Mouse (Mus musculus): ENCODE data around the gene Ccdc63.
"Not testable (repeated sequence)": the region's sequence is repeated elsewhere in the genome, so short reads cannot be mapped to it uniquely, and the experiment has no call there.

The Ccdc63 gene

DNA sequence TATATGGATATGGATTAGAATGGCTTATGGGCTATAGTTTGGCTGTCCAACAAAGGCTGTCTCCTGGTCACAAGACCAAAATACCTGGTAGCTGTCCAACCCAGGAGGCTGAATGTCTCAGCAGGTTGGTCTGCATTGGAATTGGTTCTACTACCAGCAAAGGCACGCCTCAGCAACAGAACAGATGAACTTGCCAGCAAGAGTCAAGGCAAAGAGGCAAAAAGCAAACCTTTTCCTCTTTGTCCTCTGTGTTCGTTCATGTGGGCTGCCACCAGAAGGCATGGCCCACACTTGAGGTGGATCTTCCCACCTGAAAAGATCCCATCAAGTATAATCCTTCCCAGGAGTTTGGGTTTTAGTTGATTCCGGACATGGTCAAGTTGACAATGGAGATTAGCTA is at the start of gene Ccdc63:
Gene Ccdc63, minus strand, starts transcription at position 101 of the 400 bp plus-strand sequence.
- DNase-seq, result no peak

DNA sequence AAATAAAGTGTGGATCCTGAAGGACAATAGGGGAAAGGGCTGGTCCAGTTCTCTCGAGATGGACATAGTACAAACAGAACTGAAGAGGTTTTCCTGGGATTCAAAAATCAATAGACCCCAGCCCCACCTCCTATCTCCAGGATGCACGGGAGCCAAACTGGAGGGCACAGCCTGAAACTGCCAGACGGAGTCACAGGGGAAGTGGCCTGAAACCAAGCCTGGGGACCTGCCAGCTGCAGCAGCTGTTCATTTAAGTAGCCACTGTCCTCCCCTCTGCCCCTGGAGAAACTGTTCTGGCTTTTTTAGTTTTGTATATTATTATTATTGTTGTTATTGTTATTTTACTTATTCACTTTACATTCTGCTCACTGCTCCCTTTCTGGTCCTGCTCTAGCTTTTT is 48.5 kb upstream of the Ccdc63 start:
- peak; percentile 83 for DNase-seq

DNA sequence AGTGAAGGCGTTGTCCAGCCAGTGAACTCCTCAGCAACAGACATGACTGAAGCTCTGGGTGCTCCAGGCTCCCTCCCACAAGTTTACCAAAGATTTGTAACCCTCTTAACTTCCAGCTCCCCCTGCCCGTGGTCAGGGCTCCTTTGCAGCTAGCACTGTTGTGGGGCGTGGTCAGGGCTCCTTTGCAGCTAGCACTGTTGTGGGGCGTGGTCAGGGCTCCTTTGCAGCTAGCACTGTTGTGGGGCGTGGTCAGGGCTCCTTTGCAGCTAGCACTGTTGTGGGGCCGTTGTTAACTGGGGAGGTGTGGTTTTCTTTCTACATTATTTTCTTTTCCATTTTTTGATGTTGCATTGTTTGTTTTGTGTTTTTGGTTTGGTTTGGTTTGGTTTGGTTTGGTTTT is 44.2 kb upstream of the Ccdc63 start:
- not testable (repeated sequence) for DNase-seq

DNA sequence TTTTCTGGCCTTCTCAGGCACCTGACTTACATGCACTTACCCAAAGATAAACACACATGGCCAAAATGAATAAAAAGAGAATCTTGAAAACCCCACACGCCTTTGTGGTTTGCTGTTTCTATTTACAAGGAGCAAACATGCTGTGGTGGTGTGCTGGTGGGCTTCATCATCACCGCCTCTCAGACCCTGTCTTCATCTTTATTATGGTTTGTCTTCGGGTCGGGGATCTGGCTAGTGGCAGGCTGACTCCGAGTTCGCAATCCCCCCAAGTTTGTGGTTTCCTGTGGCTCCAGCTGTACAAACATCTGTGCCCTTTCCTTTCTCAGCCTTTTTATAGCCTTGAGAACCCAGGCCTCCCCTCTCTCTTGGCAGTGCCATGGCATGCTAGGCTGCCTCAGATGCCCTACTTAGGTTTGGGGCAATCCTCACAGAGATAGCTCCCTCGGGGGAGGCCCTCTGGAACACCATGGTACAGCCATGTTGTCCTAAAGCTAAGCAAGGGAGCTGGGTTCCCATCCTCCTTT is 43.7 kb upstream of the Ccdc63 start:
- no peak for DNase-seq

DNA sequence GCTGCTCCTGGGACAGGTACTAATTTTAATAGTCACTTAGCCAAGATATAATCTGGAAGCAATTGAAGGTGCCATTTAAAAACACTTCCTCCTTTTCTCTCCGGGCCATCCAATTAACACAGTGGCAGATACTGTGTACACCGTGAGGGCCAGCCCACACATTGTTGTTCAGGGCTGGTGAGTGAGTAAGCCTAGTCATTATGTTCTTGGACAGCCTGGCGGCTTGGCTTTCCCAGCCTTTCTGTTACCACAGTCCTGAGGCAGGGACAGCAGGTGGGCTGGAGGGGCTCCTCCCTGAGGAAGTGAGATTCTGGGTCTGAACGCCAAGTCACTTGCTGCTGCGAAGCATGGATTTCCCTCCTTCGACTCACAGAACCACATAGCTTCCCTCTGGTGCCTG is 39.0 kb upstream of the Ccdc63 start:
- DNase-seq, result no peak

DNA sequence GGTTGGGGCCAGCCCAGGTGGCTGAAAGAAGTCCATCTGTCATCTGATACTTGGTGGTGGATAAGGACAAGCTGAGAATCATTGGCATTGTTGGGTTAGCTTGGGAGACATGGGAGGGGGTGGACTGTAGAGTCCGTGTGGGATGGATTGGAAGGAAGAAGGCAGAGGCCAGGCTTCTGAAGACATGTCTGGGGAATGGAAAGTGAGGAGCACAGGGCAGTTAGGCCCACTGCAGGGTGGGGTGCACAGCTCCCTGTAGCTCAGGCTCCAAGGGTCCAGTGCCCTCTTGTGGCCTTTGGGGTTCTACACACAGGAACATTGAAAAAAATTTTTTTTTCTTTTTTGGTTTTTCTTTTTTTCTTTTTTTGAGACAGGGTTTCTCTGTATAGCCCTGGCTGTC is 35.8 kb upstream of the Ccdc63 start:
- peak; percentile 95 for DNase-seq

DNA sequence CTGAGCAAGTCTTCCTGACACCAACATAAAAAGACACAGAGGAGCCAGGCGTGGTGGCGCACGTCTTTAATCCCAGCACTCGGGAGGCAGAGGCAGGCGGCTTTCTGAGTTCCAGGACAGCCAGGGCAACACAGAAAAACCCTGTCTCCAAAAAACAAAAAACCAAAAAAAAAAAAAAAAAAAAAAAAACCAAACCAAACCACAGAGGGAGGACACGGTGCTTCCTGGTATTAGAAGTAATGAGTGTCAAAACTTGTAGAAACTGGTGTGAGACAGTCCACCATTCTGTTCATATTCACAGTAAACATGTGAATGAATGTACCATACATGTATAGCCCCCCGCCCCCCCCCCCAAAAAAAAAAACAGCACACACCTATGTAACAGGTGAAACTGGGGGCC is 35.3 kb upstream of the Ccdc63 start:
- no peak for DNase-seq

DNA sequence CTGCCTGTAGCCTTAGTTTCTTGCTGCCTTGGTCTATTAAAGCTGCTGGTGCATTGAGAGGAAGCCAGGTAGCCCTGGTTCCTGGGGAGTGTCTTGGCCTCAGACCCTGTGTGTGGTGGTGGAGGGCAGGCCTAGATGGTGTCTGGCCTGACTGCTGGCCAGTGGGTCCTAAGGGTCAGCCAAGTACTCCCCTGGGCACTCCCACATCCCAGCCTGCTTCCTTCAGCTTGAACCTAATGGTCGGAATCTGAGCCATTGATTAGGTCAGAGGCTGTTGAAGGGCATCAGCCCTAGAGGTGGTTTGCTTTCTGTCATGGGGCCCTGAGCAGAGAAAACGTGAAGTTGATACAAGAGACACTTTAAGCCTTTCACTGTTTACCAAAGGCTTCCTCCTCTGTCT is 34.8 kb upstream of the Ccdc63 start:
- peak; percentile 94 for DNase-seq

DNA sequence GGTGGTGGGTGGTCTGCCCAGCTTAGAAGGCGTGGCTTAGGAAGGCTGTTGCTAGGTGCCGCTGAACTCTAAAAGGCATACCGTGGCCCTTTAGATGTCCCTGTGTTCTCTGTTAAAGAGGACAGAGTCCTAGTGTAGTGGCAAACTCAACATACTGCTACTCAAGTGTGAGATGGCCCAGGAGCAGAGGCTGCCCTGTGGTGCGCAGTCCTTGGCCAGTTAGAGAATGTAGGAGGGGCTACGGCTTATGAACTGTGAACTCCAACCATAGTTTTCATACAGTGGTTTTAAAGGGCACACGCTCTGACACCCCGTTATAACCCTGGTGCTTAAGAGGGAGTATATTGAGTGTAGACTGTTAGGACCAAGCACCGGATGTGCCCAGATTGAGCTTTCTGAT is 30.4 kb upstream of the Ccdc63 start:
- DNase-seq, result no peak

DNA sequence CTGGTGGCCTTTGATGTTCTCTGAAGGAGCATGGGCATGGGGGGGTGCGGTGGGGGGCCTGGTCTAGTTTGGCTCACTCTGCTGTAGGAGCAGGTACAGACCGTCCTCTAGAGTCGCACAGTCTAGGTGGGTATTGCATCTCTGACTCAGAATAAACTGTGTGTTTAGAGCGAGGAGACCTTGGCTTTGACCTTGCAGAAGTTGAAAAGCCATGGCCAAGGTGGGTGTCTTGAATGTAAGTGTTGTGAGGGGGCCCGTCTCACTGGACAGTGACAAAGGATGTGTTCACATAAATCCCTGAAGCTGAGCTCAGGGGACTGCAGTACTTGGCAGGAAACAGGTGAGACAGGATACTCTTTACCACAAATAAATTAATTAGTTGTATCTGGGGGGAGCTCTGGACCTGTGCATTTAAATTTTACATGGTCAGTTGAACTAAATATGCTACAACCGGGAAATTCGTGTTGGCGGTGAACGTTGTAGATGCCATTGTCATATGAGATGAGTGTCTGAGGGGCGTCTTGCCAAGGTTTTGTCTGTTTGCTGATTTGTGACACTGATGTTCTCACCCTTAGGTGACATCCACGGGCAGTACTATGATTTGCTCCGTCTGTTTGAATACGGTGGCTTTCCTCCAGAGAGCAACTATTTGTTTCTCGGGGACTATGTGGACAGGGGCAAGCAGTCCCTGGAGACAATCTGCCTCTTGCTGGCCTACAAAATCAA is 27.9 kb upstream of the Ccdc63 start:
- no peak for DNase-seq

DNA sequence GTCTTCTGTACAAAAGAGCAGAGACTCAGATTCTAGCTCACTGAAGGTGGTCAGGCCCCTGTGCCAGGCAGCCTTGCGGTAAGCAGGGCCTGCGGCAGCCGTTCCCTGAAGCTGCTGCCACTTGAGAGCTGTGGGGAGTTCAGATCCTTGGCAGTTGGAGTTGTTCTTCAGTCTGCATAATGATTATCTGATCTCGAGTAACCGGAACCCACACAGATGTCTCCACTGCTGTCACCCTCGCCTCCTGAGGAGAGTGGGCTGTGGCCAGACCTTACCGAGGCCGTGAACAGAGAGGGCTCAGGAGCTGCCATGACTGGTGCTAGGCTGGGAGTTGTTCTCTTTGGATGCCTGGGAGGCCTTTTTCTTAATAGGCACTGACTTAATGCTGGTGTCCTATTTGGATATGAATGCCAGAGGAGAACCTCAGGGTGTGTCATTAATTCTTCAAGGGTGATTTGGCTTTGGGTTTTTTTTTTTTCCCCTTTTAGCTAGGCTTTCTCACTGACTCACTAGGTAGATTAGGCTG is 26.1 kb upstream of the Ccdc63 start:
- DNase-seq, result no peak

DNA sequence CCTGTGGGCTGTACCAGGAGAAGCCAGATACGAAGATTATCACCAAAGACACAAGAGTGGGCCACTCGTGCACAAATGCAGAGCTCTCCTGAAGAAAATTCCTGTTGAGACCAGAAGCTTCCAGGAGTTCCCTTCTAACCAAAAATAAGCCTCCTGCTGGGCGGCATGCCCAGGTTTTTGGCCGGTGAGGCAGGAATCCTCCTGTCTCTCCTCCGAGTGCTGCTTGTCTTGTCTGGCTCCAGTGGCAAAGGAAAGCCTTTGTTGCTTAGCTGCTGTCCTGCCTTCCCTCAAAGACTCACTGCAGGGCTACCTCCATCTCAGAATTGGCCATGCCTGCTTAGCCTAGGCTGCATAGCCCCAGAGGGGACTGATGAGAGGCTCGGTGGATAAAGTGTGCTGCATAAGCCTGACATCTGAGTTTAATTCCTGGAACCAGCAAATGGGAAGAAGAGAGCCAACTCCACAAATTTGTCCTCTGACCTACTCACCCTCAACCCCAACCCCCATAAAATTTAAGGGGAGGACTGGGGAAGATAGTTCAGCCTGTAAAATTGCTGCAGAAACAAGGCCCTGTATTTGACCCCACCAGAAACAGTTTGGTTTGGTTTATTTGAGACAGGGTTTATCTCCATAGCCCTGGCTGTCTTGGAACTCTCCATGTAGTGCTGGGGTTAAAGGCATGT is 24.8 kb upstream of the Ccdc63 start:
- no peak for DNase-seq

DNA sequence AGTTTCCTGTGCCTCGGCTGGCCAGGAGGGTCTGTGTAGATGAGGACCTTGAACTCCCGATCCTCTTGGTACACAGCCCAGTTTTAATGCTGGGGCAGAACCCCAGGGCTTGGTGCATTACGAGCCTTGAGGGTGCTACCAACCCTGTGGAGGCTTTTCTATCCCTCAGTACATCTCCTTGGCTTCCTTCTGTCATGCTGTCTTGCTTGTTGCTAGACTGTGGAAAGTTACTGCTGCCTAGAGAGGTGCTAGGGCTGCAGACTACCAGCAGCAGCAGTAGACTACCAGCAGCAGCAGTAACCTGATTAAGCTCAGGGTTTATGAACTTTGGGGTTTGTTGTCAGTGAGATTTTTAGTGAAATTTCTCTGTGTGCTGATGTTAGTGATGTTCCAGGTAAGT is 23.4 kb upstream of the Ccdc63 start:
- DNase-seq, result no peak

DNA sequence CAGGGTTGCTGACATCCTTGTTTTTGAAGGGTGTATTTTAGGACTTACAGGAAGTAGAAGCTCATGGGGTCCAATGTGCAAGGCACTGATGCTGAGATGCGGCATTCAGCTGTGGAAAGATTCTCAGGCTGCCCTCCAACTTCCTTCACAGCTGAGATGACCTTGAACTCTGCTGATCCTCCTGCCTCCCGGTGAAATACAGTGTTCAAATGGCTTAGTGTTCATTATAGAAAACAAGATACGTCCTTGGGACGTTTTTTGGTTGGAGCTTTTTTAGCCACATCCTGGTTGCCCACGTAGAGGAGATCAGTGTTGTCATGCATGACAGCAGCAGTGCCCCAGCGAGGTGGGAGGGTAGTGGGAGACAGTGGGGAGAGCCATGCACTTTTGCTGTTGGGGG is 22.6 kb upstream of the Ccdc63 start:
- DNase-seq, result peak; percentile 93

DNA sequence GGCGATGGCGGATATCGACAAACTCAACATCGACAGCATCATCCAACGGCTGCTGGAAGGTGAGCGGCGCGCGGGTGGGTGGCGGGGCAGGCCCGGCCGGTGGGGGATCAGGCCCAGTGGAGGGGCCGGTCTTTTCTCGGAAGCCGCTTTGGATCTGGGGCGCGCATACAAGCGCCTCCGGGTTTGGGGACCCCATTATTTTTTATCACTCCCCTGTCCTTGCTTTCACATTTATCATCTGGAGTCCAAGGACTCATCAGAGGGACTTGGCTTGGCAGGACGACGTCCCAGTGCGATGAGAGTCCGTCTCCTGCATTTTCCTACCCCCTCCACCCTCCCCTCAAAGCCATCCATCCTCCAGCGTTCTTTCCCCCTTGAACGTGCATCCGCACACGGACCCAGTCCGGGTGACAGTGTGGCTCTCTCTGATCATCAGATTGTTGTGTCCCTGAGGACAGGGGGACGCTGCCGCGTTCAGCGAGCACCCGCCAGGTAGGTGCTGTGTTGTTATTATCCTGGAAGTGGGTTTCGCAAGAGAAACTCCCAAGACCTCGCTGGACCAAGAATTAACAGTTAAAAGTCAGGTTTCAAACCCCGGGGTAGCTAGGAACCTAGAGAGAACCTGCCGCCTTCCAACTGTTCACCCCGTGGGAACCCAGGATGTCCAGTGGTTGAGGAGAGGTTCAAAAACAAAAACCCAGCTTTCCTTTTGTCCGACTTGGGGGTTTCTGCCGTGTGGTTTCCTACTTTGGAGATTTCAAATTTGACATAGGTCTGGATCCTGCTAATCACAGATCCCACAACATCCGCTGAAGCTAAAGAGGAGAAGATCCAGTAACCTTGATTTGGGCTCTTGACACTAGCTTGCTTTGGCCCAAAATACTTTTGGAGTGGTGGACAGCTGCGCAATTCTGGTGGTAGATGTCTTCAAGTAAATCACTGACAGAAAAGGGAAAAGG is 18.2 kb upstream of the Ccdc63 start:
- DNase-seq, result peak; percentile 95

DNA sequence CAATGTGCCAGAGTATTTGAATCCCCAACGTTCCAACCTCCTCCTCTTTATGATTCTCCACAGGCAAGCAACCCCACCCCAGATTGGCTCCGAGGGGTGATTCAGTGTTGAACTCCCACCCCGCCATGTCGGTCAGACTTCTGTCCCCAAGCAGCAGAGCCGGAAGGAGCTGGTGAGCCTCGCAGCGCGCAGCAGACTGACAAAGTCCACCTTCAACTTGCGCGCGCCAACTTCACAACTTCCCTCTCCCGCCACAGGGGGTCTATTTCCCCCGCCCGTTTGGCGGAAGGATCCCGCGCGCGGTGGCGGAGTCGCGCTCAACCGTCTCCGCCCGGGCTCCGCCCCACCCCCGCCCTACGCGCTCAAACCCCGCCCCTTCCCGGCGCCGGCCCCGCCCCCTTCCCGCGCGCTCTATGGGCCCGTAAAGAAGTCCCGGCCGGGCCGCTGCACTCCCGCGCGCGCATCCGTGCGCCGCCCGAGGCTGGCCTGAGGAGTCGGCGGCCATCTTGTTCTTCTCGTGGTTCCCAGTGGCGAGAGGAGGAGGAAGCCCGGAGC is 17.3 kb upstream of the Ccdc63 start, which contains the start of gene Ppp1cc:
Gene Ppp1cc, plus strand, starts transcription at position 452 of the 555 bp plus-strand sequence.
- DNase-seq, result peak; percentile 100

DNA sequence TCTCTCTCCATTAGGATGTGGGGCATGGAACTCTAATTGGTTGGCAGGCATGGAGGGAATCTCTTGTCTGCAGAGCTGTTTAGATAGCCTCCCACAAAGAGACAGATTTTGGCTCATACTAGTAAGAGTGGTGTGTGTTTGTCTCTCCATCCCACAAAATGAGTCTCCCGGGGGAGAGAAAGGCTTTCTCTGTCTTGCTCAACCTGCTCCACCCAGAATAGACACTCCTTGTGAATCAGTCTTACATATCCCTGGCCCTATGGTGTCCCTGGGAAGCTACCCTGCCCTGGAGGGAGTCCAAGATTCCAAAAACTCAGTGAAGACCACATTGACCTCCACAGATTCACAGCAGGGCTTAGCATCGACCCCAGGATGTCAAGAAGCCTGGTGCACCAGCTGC is 15.9 kb upstream of the Ccdc63 start:
- no peak for DNase-seq

DNA sequence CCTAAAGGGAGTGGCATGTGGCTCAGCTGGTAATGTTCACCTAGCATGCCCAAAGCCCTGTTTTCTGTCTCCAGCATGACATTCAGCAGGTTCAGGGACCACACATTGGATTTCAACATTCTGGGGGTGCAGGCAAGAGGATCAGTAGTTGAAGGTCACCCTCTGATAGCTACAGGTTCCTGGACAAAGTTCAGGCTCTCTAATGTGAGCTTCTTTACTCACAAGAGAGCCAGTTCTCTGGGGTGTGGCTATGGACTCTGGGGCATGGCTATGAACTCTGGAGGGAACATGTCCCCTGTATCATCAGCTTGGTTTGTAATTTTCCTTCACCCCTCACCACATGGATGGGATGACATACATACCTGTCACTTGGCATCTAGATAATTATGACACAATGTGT is 15.0 kb upstream of the Ccdc63 start:
- no peak for DNase-seq

DNA sequence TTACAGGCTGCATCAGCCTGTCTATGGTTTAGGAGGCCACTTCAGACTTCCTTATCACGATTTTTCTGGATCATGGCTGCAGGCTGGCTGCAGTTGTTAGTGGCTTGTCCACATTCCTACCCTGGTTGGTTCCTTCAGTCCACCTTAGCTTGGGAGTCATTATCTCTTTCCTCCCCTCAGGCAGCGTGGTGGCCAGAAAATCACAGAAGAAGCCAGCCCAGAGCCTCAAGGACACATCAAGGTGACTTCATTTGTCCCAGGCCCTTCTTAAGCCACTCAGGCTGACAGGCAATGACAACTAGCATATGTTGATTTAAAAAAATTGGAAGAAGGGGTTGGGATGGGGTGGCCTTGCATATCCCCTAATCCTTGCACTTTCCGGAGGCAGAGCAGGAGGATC is 14.2 kb upstream of the Ccdc63 start:
- no peak for DNase-seq

DNA sequence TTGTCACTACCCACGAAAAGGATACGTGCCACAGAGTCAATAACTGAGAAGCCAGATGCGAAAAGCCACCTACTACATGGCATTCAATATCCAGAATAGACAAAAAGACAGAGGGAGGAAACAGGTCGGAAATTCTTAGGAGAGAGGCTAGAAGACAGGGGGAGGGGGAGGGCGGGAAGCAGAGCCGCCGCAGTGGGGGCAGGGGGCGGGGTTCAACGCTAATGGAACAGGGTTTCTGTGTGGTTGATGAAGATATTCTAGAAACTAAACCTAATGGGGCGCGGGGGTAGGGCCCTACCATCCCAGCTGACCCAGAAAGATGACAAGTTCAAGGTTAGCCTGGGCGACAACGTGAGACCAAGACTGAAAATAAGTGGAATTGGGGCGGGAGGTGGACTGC is 13.4 kb upstream of the Ccdc63 start:
- DNase-seq, result no peak

DNA sequence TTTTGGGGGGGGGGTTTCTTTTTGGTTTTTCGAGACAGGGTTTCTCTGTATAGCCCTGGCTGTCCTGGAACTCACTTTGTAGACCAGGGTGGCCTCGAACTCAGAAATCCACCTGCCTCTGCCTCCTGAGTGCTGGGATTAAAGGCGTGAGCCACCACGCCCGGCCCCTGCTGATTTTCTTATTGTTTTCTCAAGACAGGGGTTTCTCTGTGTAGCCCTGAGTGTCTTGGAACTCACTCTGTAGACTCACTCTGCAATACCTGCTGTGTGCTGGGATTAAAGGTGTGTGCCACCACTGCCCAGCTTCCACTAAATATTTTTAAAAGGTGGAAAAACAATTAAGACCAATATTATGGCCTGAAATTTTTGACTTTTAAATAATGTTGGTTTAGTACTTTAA is 11.9 kb upstream of the Ccdc63 start:
- not testable (repeated sequence) for DNase-seq

DNA sequence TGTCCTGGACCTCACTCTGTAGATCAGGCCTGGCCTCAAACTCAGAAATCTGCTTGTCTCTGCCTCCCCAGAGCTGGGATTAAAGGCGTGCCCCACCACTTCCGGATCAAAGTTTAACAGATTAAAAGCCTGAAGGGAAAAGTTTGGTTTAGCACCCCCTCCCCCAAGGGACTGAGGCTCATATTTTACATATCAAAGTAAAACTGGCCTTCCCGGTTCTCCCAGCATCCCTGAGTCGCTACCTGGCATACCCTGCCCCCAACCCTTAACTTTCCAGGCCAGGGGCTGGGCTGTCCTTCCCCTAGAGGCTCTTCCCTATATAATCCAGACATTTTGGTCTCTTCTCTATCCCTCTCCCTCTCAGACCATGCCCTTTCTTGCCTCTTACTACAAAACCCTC is 8.6 kb upstream of the Ccdc63 start:
- DNase-seq, result no peak

DNA sequence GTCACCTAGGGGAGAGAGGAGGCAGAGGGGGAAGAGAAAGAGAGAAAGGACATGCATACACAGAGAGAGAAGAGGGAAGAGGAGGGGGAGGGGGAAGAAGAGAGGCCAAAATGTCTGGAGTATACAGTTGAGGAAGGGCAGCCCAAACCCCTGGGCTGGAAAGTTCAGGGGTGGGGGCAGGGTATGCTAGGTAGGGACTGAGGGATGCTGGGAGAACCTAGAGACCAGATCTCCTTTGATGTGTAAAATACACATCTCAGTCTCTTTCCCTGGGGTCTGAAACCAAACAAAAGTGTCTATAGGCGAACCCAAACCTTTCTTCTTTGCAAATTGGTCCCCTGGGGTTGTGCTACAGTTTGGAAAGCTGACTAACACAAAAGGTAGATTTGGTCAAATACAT is 7.5 kb upstream of the Ccdc63 start:
- no peak for DNase-seq

All from heart, adult 11 months (tissue).